Mouse (Mus musculus): ENCODE results near the gene Vmn1r63.
"Not testable (repeated sequence)": the region's sequence is repeated elsewhere in the genome, so short reads cannot be mapped to it uniquely, and the experiment has no call there.

The Vmn1r63 gene

GRCm38 (mm10) chr7:5805345-5805744 lies at the start of gene Vmn1r63:
TSS of gene Vmn1r63 (minus strand) at chr7:5805445.
- in situ Hi-C loops (cut with MboI, MseI) = not testable (repeated sequence)

All from regulatory T cell (primary cell).